Mouse (Mus musculus) cerebellum, adult 2 months (tissue): ENCODE measurements around the gene Serpina3a.

ENCODE experiments used
- CTCF ChIP-seq: fragments of 200-500 bp; IDR thresholded peaks from 2 replicates; pipeline ENCODE4 v1.5.1; 2011; ENCODE audit warnings: low read depth, mild to moderate bottlenecking, control low read depth, low read length, moderate library complexity, borderline replicate concordance; ENCODE audit not compliant: insufficient read depth
- POLR2A ChIP-seq: fragments of 200-500 bp; IDR thresholded peaks from 2 replicates; pipeline ENCODE4 v1.6.1; 2011; ENCODE audit warnings: low read length, control low read depth, borderline replicate concordance; ENCODE audit not compliant: insufficient read depth

- TF ChIP-seq CTCF (no peak), POLR2A (no peak)
Measured at GRCm38 (mm10) chr12:104064996-104065395, 47.5 kb upstream of the Serpina3a start.
